Mouse (Mus musculus) embryonic facial prominence, embryonic 10.5 days (tissue): ENCODE data around the gene Tbx20. TPM values are rescaled to one million over a fixed set of nuclear protein-coding genes. Genes with fewer than 3 reads are reported as not detected.

Experiments used
- DNase-seq: peaks from one replicate; pipeline ENCODE4 v3.0.0-alpha.2; 2017; ENCODE audit warnings: low spot score
- H3K27ac ChIP-seq: fragments of 300-500 bp; sonication (generic); replicated peaks from 2 replicates; pipeline ENCODE4 v1.5.1; 2016; ENCODE audit warnings: mild to moderate bottlenecking
- H3K27me3 ChIP-seq: fragments of 300-500 bp; sonication (generic); replicated peaks from 2 replicates; pipeline ENCODE4 v1.6.1; 2016; ENCODE audit warnings: low read depth, mild to moderate bottlenecking; ENCODE audit not compliant: poor library complexity, severe bottlenecking
- H3K36me3 ChIP-seq: fragments of 300-500 bp; sonication (generic); replicated peaks from 2 replicates; pipeline ENCODE4 v1.6.1; 2016; ENCODE audit warnings: mild to moderate bottlenecking, moderate library complexity
- H3K4me1 ChIP-seq: fragments of 300-500 bp; sonication (generic); 2 replicates; pipeline ENCODE4 v1.6.1; 2016
- H3K4me3 ChIP-seq: fragments of 300-500 bp; sonication (generic); 2 replicates; pipeline ENCODE4 v1.5.1; 2016; ENCODE audit warnings: mild to moderate bottlenecking, moderate library complexity
- H3K9me3 ChIP-seq: fragments of 300-500 bp; sonication (generic); 2 replicates; pipeline ENCODE4 v1.6.1; 2016; ENCODE audit warnings: mild to moderate bottlenecking
- WGBS: fragments of 180-500 bp; shearing (Covaris S2); methylation state at CpG from one replicate; pipeline ENCODE4 v1.1.7; 2016; 5-methylcytosine and 5-hydroxymethylcytosine counted together
- polyA plus RNA-seq: library from polyadenylated mRNA; unstranded; fragments of >200 nt; fragmentation: Nextera tagmentation; extraction: Ambion mirVana; gene quantifications from 2 replicates; pipeline ENCODE4 v1.2.1, GENCODE M21; 2016

The Tbx20 gene
- polyA plus RNA-seq, 1 experiment from 2014 or later: 0.87 TPM

GRCm38 (mm10) chr9:24760461-24760860, 13.6 kb downstream of the Tbx20 start:
- H3K36me3 ChIP-seq: no peaks in the 10 kb centered on the region
- WGBS: 30% methylated on average over 4 of the region's 4 CpGs
- peak; percentile 26 for DNase-seq

GRCm38 (mm10) chr9:24744958-24745357, 29.1 kb downstream of the Tbx20 start:
- Histone ChIP-seq H3K27me3 (peaks cover 19% of the 10 kb centered on the region), H3K4me3 (no peak overlapping the region), H3K27ac (no peak overlapping the region), H3K4me1 (peaks cover 4% of the 10 kb centered on the region; the same call in 1 of the 2 replicates), H3K36me3 (no peaks in the 10 kb centered on the region), H3K9me3 (no peaks in the 10 kb centered on the region)
- 91% methylated on average over 5 of the region's 5 CpGs for WGBS
- DNase-seq: no peak

More at GRCm38 (mm10) chr9:24760461-24760860, 13.6 kb downstream of the Tbx20 start:
- Histone ChIP-seq H3K4me1 (no peaks in the 10 kb centered on the region), H3K27me3 (peaks cover 35% of the 10 kb centered on the region), H3K9me3 (no peaks in the 10 kb centered on the region), H3K4me3 (no peak overlapping the region), H3K27ac (no peak overlapping the region)

DNA sequence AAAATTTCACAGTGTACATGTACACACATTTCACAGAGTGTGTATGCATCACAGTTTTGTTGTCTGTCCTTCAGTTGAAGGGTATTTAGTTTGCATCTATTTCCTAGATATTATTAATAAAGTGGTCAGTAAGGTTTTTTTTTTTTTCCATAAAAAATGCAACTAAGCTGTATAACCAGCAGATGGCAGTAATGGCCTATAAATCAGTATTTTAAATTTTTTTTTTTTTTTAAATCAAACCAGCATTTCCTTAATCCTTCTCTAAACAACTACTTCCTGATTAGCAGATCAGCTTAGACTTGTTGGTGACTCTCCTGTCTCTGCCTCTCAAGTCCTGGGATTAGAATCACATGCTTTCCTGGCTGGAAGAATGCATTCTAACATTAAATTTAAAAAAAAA, 72.9 kb downstream of the Tbx20 start:
- Histone ChIP-seq H3K27me3 (peaks cover 12% of the 10 kb centered on the region), H3K27ac (no peak overlapping the region), H3K4me1 (peaks cover 4% of the 10 kb centered on the region), H3K4me3 (no peak overlapping the region), H3K36me3 (no peaks in the 10 kb centered on the region), H3K9me3 (peaks cover 4% of the 10 kb centered on the region; the same call in 1 of the 2 replicates)
- DNase-seq: no peak

DNA sequence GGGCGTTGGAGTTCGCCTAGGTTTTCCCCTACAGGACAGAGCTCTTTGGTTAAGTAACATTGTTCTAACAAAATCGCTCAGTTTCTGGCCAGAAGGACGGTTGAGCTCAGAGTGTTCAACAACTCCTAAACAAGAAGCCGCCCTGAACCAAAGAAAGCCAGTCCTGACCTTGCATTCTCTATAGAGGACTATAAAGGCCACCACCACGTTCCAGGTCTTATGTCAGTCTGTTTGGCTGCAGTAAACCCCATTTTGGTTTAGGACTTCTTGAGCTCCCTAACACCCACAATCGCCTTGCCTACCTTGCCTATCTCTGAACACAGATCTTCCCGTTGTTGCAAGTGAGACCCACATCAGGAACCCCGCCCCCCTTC, 77.7 kb downstream of the Tbx20 start:
- WGBS: 15% methylated on average over 9 of the region's 9 CpGs
- DNase-seq: no peak
- H3K9me3 ChIP-seq: peaks cover 4% of the 10 kb centered on the region; the same call in 1 of the 2 replicates
- peak overlapping the region; percentile 78; the same call in 1 of the 2 replicates for H3K27ac ChIP-seq
- peaks cover 34% of the 10 kb centered on the region for H3K27me3 ChIP-seq
- peaks cover 12% of the 10 kb centered on the region for H3K4me1 ChIP-seq
- peak overlapping the region; percentile 68 for H3K4me3 ChIP-seq
- no peaks in the 10 kb centered on the region for H3K36me3 ChIP-seq

GRCm38 (mm10) chr9:24695700-24696404, 78.3 kb downstream of the Tbx20 start, which contains the start of gene Dpy19l2:
TSS of gene Dpy19l2 (minus strand) at chr9:24696293.
- peak within 1 kb of the TSS; percentile 68 for H3K4me3 ChIP-seq
- H3K36me3 ChIP-seq: no peaks in the 10 kb centered on the region
- peak; percentile 85 for DNase-seq
- H3K4me1 ChIP-seq: peaks cover 12% of the 10 kb centered on the region
- peak within 1 kb of the TSS; percentile 78 for H3K27ac ChIP-seq
- H3K9me3 ChIP-seq: peaks cover 4% of the 10 kb centered on the region; the same call in 1 of the 2 replicates
- H3K27me3 ChIP-seq: peaks cover 34% of the 10 kb centered on the region
- 1% methylated on average over 45 of the region's 45 CpGs for WGBS

Other genes starting within 250 kb of the Tbx20 start
- not detected in 2 replicates for gene Cypt4, start 149.1 kb downstream of the Tbx20 start, polyA plus RNA-seq
- gene Dpy19l2, start 78.0 kb downstream of the Tbx20 start, polyA plus RNA-seq: 0.06 and 0.14 TPM in 2 replicates